Mouse (Mus musculus): Measurements from ENCODE around the gene Dcaf8.

DNA sequence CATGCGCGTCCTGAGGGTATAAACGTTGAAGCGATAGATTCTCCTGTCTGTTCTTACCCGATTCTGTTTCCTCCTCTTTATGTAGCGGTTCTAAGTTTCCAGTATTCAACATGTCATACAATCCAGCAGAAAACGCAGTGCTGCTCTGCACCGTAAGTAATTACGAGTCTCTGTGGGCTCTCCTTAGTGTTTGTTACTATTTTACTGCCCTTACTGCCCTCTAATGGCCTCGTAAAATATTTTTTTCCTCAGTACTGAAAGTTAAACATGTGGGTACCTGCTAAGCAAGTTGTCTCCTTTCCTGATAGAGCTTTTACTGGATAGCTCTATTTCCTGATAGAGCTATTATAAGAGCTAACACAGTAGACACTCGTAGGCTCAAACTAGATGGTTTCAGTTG is 42.8 kb upstream of the Dcaf8 start:
- TF ChIP-seq EP300 (IDR thresholded peaks at IDR 0.05; ENCODE audit: insufficient read depth, low read depth, low read length) (no peak), POLR2A (IDR thresholded peaks at IDR 0.05; ENCODE audit: insufficient read depth, low read length) (no peak), CTCF (IDR thresholded peaks at IDR 0.05; ENCODE audit: low read depth, low read length) (no peak)
